Mouse (Mus musculus): Measurements from ENCODE around the gene Stox2. TPM values are rescaled to one million over a fixed set of nuclear protein-coding genes. Genes with fewer than 3 reads are reported as not detected.

The Stox2 gene
- polyA plus RNA-seq, 1 experiment = 219 TPM

DNA sequence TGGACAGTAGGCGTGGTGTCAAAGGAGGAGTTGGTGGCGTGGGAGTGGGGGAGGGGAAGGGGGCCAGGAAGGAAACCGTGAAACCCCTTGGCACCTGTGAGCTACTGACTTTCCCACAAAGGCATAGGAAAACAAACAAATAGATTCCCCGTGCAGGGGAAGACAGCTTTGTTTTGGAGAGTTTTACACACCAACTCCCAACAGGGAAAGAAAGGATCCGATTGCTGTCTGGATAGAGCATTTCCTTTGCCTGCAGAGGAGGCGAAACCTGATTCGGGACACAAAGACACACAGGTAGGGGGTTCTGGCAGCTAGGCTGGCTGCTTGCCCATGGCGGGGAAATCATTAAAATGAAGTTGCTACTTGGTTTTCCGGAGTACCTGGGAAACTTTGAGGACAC is 310.6 kb downstream of the Stox2 start:
- Histone ChIP-seq H3K4me1 (ENCODE audit: control insufficient read depth, insufficient read depth, low read length) (peaks cover 4% of the 10 kb centered on the region), H3K4me3 (ENCODE audit: insufficient read depth, low read depth, low read length) (no peak overlapping the region), H3K27ac (ENCODE audit: insufficient read depth, low read depth, low read length) (no peak overlapping the region)
- 23% methylated on average over 9 of the region's 9 CpGs for WGBS
- TF ChIP-seq POLR2A (IDR thresholded peaks at IDR 0.05; ENCODE audit: insufficient read depth, low read depth, low read length) (no peak), CTCF (IDR thresholded peaks at IDR 0.05; ENCODE audit: insufficient read depth, low read depth, low read length) (no peak)

DNA sequence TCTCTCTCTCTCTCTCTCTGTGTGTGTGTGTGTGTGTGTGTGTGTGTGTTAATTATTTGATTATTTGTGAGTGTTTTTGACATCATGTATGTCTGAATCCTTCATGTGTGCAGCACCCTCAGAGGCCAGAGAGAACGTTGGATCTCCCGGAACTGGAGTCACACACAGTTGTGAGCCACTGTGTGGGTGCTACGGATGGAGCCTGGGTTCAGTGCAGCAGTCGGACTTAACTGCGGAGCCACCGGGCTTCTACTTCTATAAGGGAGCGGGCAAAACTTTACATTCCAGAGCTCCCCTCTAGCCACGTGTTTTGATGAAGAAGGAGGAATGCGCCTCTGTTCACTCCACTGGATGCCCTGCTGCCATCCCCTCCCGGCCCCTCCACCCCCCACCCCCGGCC is 311.4 kb downstream of the Stox2 start:
- Histone ChIP-seq H3K4me3 (ENCODE audit: insufficient read depth, low read depth, low read length) (no peak overlapping the region), H3K4me1 (ENCODE audit: control insufficient read depth, insufficient read depth, low read length) (peaks cover 4% of the 10 kb centered on the region), H3K27ac (ENCODE audit: insufficient read depth, low read depth, low read length) (no peak overlapping the region)
- no peak for TF ChIP-seq POLR2A (IDR thresholded peaks at IDR 0.05; ENCODE audit: insufficient read depth, low read depth, low read length)
- no peak for TF ChIP-seq CTCF (IDR thresholded peaks at IDR 0.05; ENCODE audit: insufficient read depth, low read depth, low read length)
- 48% methylated on average over 11 of the region's 11 CpGs for WGBS

DNA sequence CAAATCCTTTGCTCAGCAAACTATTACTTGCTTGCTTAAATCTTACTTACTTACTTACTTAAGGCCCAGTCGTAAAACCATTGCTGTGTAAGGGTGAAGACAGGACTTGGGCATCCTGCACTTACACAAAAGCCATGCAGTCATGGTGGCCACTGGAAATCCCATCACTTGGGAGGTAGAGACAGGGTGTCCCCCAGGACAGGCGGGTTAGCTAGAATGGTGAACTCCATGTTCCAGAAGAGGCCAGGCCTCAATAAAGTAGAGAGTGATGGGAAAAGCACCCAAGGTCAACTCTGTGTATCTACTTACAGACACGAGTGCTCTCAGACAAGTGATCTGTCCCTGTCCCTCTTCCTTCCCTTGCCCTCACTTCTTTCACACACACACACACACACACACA is 312.8 kb downstream of the Stox2 start:
- Histone ChIP-seq H3K4me1 (ENCODE audit: control insufficient read depth, insufficient read depth, low read length) (peaks cover 4% of the 10 kb centered on the region), H3K4me3 (ENCODE audit: insufficient read depth, low read depth, low read length) (no peak overlapping the region), H3K27ac (ENCODE audit: insufficient read depth, low read depth, low read length) (no peak overlapping the region)
- 97% methylated on average over 3 of the region's 3 CpGs for WGBS
- no peak for TF ChIP-seq POLR2A (IDR thresholded peaks at IDR 0.05; ENCODE audit: insufficient read depth, low read depth, low read length)
- TF ChIP-seq CTCF (IDR thresholded peaks at IDR 0.05; ENCODE audit: insufficient read depth, low read depth, low read length) = no peak

Other genes with a start within 250 kb of the Stox2 start
- gene Trappc11, start 87.1 kb upstream of the Stox2 start, polyA plus RNA-seq (2012; ENCODE audit: insufficient read depth, insufficient read length, low replicate concordance, missing spikeins) = not detected in 2 replicates
- gene Rwdd4a, start 87.3 kb upstream of the Stox2 start, polyA plus RNA-seq (2012; ENCODE audit: insufficient read depth, insufficient read length, low replicate concordance, missing spikeins) = not detected in 2 replicates
- gene Ing2, start 229.2 kb upstream of the Stox2 start, polyA plus RNA-seq (2012; ENCODE audit: insufficient read depth, insufficient read length, low replicate concordance, missing spikeins) = not detected in 2 replicates